Mouse (Mus musculus): ENCODE measurements at regions not wholly inside any gene's neighbourhood (a gene's known extent, or its start where the extent isn't known, plus 50 kb on each side); places are given as distances from the start of the nearest gene placed in this dataset.

DNA sequence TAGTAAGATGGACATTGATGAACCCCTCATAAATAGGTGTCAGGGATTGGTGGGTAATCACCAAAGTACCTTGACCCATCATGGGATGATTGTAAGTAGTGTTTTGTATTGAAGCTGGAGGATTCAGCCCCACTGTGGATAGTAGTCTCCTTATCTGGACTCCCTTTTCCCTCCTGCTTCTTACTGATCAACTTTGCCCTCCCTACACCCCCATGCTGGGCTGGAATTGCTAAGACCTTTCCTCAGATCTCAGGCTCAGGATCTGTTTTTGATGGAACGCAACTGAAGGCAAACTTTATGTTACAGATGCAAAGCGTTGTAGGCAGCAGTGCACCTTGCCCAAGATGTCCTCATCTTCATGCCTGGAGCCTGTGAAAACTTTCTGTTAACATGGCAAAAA is 73.7 kb upstream of the Pgrmc2 start:
- no peak for DNase-seq (ENCODE audit: low read depth, low spot score)

DNA sequence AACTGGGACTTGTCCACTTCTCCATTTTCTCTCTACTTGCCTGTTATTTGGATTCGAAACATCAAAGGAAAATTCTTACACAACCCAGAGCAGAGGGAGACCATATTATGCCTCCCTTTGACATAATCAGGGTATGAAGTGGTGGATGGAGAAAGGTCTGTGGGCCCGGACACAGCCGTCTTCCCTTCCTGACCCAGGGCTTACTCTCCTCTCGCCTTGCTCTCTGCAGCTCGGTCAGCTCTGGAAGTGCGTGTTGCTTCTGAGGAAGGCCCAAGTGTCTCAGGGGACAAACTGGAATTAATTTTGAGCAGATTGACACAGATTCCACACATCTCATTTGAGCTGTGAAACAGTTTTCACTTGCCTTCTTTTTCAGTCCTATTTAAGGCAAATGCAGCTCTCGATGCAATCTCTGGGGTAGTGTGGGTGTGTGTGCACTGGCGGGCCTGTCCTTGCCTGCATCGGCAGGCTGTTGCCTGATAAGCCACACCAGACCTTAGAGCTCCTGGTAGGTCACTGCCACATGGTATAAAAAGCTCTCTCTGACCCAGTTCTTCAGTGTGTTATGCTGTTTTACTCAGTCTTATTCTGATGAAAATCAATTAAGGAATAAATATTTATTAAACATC is 72.4 kb upstream of the Pgrmc2 start:
- no peak for DNase-seq (ENCODE audit: low read depth, low spot score)

DNA sequence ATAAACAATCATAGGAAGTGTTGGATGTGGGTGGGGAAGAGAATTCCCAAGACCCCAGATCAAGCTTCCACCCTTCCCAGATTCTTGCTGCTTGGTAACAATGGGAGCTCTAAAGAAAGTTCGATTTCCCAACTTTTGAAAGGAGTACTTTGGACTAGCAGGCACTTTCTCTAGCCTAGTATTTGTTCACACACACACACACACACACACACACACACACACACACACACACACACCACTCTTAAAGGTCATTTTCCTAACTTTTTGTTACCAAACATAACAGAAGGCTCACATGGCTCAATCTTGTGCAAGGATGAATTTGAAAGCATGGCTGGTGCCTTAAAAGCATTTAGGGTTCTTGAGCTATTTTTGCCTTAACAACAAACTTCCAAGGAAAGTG is 71.6 kb upstream of the Pgrmc2 start:
- no peak for DNase-seq (ENCODE audit: low read depth, low spot score)

DNA sequence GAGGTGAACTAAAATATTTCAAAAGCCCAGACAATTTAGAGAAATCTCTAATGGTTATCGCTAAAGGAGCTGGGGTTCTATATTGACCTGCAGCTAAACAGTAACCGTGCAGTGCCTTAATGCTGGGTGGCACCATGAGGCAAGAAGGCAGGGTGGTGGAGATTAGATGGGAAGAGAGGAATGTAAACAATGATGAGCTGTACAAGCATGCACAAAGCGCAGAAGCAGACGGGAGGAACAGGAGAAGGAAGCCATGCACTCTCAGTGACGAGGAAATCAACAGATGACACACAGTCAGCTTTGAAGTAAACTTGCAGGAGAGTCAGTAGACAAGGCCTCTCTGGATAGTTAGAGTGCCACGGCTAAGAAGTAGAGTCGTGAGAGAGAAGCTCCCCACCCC is 69.1 kb upstream of the Pgrmc2 start:
- no peak for DNase-seq (ENCODE audit: low read depth, low spot score)

- no peak for DNase-seq (ENCODE audit: low read depth, low spot score)
These were observed 57.5 kb upstream of the Pgrmc2 start for GRCm38 (mm10) chr3:41140391-41140790.

GRCm38 (mm10) chr3:41137931-41138330 is 55.1 kb upstream of the Pgrmc2 start:
- DNase-seq (ENCODE audit: low read depth, low spot score) = no peak

GRCm38 (mm10) chr3:41132889-41133288 is 50.0 kb upstream of the Pgrmc2 start:
- DNase-seq (ENCODE audit: low read depth, low spot score) = no peak

Measured in CD4-positive, CD25-positive, alpha-beta regulatory T cell, adult 2 months (primary cell).